Mouse (Mus musculus) T-helper 17 cell (primary cell): ENCODE measurements around the gene Taar3.

Source experiments
- in situ Hi-C, 2 experiments: fragments of 300-600 bp; cut with MboI, MseI; formaldehyde crosslinking; loops; 1 replicate in 1 of 2; 2 replicates in 1 of 2; pipeline ENCODE4 v1.15.1; 2025; ENCODE audit warnings: high pct_unique_total_duplicates in 2 of 2

Taar3 gene

GRCm38 (mm10) chr10:23949508-23950005, at the start of gene Taar3:
TSS of gene Taar3 (plus strand) at chr10:23949558.
- in situ Hi-C loops, result no loop called here

GRCm38 (mm10) chr10:23901119-23901518, 48.2 kb upstream of the Taar3 start:
- in situ Hi-C loops, result no loop called here

- in situ Hi-C loops, result no loop called here
These were observed 43.7 kb upstream of the Taar3 start for GRCm38 (mm10) chr10:23905661-23906060.

GRCm38 (mm10) chr10:23920056-23920455, 29.3 kb upstream of the Taar3 start, which contains the start of gene Taar1:
TSS of gene Taar1 (plus strand) at chr10:23920356.
- in situ Hi-C loops, result no loop called here

GRCm38 (mm10) chr10:23922468-23922867, 26.9 kb upstream of the Taar3 start:
- in situ Hi-C loops, result no loop called here

GRCm38 (mm10) chr10:23923941-23924340, 25.4 kb upstream of the Taar3 start:
- in situ Hi-C loops, result no loop called here

GRCm38 (mm10) chr10:23937613-23938012, 11.7 kb upstream of the Taar3 start:
- in situ Hi-C loops, result no loop called here

- in situ Hi-C loops, result no loop called here
These were observed 11.0 kb upstream of the Taar3 start, which contains the start of gene Taar2 for GRCm38 (mm10) chr10:23938312-23938711. TSS of gene Taar2 (plus strand) at chr10:23938572.

- in situ Hi-C loops, result no loop called here
These were observed 6.9 kb upstream of the Taar3 start for GRCm38 (mm10) chr10:23942465-23942864.

- in situ Hi-C loops, result no loop called here
These were observed 1.3 kb upstream of the Taar3 start for GRCm38 (mm10) chr10:23948026-23948425.

- in situ Hi-C loops, result no loop called here
These were observed 2.4 kb downstream of the Taar3 start for GRCm38 (mm10) chr10:23951714-23952113.

- in situ Hi-C loops, result no loop called here
These were observed 9.7 kb downstream of the Taar3 start for GRCm38 (mm10) chr10:23959071-23959470.

GRCm38 (mm10) chr10:23960444-23960915, 11.1 kb downstream of the Taar3 start, which contains the start of gene Taar4:
TSS of gene Taar4 (plus strand) at chr10:23960494.
- in situ Hi-C loops, result loop anchor here in 1 of 2 experiments (10.0 kb wide), 1 partner anchor 586 kb away; no protein-coding TSS in a partner anchor

- in situ Hi-C loops, result loop anchor here in 1 of 2 experiments (10.0 kb wide), 1 partner anchor 589 kb away; no protein-coding TSS in a partner anchor
These were observed 14.1 kb downstream of the Taar3 start for GRCm38 (mm10) chr10:23963444-23963843.

GRCm38 (mm10) chr10:23964921-23965610, 15.7 kb downstream of the Taar3 start:
- in situ Hi-C loops, result loop anchor here in 1 of 2 experiments (10.0 kb wide), 1 partner anchor 590 kb away; no protein-coding TSS in a partner anchor

- in situ Hi-C loops, result no loop called here
These were observed 21.4 kb downstream of the Taar3 start, which contains the start of gene Taar5 for GRCm38 (mm10) chr10:23970656-23971165. TSS of gene Taar5 (plus strand) at chr10:23970706.

- in situ Hi-C loops, result no loop called here
These were observed 21.9 kb downstream of the Taar3 start for GRCm38 (mm10) chr10:23971256-23971655.

- in situ Hi-C loops, result no loop called here
These were observed 28.6 kb downstream of the Taar3 start for GRCm38 (mm10) chr10:23977958-23978357.

- in situ Hi-C loops, result no loop called here
These were observed 29.7 kb downstream of the Taar3 start for GRCm38 (mm10) chr10:23978901-23979705.

- in situ Hi-C loops, result loop anchor here in 1 of 2 experiments (5.0 to 10.0 kb wide), 2 partner anchors 129 to 317 kb away; no protein-coding TSS in a partner anchor
These were observed 36.2 kb downstream of the Taar3 start, which contains the start of gene Taar6 for GRCm38 (mm10) chr10:23985546-23985945. TSS of gene Taar6 (minus strand) at chr10:23985646.

GRCm38 (mm10) chr10:23986419-23986818, 37.1 kb downstream of the Taar3 start:
- in situ Hi-C loops, result loop anchor here in 1 of 2 experiments (5.0 to 10.0 kb wide), 2 partner anchors 128 to 316 kb away; no protein-coding TSS in a partner anchor
